Mouse (Mus musculus): ENCODE data around the gene Tmem121b. TPM values are rescaled to one million over a fixed set of nuclear protein-coding genes. Genes with fewer than 3 reads are reported as not detected.

The Tmem121b gene
- polyA plus RNA-seq, 1 experiment = 28.7 TPM

DNA sequence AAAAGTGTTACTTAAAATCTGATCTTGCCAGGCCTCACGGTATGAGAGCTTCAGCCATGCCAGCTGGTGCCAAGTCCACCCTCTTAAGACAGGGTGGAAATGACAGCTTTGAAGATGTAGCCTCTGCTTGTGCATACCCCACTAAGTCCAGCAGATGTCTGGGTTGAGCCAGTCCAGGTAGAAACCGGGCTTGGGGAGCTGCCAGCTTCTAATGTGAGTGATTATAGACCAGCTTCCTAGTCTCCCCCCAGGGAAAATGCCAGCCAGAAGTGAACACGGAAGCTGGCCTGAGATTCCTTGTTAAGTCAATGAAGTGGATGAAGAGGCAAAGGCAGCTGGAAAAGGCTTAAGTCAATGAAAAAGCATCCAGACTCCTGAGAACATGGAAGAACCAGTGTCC, 2.9 kb upstream of the Tmem121b start:
- no peak for DNase-seq (ENCODE audit: extremely low spot score in 1 of 2, low spot score in 1 of 2)

DNA sequence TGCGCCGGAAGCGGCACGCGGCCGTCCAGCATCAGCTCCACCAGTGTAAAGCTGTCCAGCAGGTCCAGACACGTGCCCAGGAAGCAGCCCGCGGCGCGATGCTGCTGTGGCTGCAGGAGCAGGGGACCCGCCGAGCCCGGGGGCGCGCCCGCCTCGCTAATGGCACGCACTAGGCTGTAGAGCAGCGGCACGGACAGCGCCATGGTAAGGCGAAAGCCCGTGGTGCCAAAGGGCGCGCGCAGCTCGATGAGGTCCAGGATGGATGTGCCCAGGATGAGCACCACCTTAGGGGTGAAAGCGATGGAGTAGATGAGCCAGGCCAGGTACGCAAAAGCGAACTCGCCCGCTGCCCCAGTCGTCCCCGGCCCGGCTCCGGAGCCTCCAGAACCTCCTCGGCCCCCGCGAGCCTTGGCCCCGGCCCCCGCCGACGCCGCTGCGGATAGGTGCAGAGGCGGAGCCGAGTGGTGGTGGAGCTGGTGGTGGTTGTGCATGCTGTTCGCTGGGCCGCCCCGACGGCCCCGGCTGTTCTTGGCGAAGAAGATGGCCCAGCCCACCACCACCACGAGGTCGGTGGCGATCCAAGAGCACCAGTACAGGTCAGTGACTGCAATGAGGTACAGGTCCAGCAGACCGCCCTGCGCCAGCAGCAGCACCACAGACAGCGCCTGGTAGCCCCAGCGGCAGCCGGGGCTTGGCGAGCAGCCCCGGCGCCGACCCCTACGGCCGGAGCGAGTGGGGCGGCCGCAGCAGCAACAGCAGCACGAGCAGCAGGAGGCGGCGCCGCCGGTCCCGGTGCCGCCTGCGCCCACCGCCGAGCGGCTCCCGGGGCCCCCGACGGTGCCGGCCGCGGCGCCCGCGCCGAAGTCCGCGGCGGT, 871 bp downstream of the Tmem121b start:
- no peak for DNase-seq (ENCODE audit: extremely low spot score in 1 of 2, low spot score in 1 of 2)

DNA sequence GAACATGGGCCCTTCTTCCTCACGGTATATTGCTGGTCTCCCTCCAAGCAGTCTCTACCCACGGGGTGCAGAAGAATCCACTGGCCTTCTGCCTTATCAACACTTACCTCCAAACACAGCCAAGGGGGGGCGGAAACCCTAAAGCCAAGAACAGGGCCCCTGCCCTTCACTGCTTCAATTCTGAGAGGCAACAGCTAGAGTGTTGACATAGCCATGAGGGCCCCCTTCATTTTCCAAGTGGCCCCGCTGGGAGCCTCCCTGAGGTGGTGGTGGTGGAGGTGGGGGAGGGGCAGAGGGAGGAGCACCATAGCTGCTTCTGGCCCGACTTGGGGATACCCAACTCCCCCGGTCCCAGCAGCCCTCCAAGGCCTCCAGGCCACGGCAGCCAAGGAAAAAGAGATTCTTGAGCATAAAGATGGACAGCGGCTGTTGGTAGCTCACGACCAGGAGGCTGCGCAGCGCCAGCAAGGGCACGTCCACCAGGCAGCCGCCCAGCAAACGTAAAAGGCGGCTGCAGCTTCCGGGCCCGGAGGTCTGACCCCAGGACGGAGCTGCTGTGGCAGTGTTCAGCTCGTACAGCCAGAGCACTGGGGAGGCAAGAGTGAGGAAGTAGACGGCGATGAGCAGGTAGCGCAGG, 1.6 kb downstream of the Tmem121b start:
- no peak for DNase-seq (ENCODE audit: extremely low spot score in 1 of 2, low spot score in 1 of 2)

DNA sequence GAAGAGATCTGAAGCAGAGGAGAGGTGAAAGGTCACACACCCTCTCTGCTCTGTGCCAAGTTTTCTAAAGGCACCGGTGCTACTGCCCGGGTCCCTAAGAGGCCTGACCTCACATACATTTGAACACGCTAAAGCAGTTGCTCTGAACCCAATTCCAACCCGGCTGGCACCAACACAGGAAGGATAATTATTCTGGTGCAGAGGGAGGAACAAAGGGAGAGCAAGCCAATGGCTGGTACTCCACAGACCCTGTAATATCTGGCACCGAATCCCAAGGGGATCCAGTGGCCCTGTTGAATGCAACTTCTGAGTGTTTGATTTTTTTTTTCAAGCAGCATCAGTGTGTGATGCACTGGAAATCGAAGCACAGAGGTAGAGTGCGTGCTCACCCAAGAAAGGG, 2.5 kb downstream of the Tmem121b start:
- DNase-seq (ENCODE audit: extremely low spot score in 1 of 2, low spot score in 1 of 2) = no peak

DNA sequence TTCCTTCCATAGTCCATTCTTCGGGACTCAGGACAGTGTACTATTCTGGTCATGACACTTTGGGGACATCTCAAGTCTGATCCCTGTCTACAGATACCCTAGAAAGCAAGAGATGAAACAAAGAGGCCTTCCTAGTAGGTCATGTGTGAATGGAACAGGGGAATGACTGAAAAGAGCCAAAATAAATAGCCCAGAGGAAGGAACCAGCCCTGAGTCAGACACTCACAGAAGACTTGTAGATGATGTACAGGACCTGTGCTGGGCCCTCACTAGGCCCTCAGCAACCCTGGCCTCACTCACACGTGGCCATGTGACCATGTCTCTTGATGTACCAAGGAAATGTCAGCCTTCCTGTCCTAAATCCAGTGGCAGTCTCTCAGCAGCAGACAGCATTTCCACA, 4.1 kb downstream of the Tmem121b start:
- DNase-seq (ENCODE audit: extremely low spot score in 1 of 2, low spot score in 1 of 2) = no peak

DNA sequence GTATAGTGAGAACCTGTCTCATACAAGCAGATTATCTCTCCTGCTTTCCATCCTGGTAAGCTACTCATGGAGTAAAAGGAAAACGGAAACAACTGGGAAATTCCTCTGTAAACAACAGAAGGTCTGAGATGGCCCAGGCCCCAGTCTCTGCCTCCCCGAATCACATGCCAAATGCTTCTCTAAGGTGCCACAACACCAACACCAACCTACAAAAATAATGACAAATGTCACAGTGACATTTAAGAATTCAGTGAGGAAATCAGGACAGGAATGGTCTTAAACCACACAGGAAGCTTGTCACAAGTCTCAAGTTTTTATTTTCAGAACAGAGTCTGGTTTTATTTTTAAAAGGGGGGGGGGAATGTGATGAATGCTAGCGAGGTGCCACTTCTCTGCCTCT, 5.0 kb downstream of the Tmem121b start:
- DNase-seq (ENCODE audit: extremely low spot score in 1 of 2, low spot score in 1 of 2) = peak in 1 of 2 experiments; percentile 54

DNA sequence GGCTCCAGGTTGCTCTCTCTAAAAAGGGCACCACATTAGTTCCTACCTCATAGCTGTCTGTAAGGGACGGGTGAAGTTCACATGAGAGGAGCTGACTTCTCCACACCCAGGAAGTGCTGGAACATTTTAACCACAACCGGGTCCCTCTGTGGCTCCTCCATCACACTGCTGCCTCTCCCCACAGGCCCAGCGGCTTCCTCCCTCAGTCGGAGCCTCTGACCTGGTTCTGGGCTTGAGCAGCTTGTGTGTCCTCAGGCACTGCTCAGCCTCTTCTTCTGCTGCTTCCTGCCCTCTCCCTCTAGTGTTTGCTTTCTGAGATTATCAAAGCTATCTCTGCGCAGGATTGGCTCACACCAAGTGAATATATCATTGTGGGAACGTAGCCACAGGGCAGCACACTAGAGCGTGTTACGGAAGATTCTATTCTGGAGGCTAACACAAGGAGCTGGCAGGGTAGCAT, 7.5 kb downstream of the Tmem121b start:
- no peak for DNase-seq (ENCODE audit: extremely low spot score in 1 of 2, low spot score in 1 of 2)

DNA sequence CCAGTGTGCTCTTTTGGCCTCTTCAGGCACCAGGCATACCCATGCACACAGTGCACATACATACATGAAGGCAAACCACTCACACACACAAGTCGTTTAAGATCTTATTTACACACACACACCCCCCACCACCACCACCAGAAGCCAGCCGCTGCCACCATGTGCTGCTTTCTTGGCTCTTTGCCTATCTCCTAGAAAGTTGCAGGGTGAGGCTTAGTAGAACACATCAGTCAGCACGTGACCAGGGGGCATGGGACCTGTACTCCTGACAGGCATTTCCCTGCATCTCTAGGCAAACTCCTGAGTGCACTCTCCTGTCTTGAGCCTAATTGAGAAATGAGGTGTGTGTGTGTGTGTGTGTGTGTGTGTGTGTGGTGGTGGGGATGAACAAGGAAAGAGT, 8.6 kb downstream of the Tmem121b start:
- DNase-seq (ENCODE audit: extremely low spot score in 1 of 2, low spot score in 1 of 2) = no peak

DNA sequence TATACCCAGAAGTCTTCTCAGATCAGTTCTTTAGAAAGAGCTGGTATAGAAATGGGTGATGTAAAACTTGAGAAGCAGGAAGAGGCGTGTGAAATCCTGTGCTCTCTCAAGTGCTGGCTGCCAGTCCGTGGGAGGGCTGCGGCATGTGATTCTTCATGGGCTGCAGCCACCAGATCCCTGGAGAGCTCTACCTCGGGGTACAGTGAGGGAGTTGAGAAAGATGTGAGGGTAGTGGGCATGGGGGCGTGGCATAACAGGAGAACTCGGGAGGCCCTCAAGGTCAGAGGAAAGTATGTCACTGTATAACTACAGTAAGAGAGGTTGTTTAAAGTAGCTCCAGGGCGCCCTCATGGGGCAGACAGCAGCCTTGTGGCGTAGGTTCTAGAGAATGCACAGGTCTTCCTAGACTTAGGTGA, 10.4 kb downstream of the Tmem121b start:
- DNase-seq (ENCODE audit: extremely low spot score in 1 of 2, low spot score in 1 of 2) = peak; percentile 86 to 87

DNA sequence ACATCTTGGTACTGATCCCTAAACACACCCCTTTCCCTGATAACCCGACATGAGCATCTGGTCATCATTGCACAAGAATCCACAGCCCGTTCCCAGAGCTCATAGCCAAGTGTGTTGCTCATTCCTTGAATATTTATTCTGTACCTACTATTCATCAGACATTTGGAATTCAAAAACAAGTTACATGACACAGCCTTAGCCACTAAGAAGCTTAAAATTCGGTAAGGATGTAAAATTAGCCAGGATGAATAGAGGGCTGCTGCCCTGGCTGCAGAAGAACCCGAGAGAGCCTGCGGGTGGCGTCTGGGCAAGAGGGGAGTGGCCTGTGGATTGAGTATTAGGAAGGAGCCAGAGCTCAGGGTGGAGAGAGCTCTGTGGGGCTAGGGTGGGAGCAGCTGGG, 10.9 kb downstream of the Tmem121b start:
- no peak for DNase-seq (ENCODE audit: extremely low spot score in 1 of 2, low spot score in 1 of 2)

DNA sequence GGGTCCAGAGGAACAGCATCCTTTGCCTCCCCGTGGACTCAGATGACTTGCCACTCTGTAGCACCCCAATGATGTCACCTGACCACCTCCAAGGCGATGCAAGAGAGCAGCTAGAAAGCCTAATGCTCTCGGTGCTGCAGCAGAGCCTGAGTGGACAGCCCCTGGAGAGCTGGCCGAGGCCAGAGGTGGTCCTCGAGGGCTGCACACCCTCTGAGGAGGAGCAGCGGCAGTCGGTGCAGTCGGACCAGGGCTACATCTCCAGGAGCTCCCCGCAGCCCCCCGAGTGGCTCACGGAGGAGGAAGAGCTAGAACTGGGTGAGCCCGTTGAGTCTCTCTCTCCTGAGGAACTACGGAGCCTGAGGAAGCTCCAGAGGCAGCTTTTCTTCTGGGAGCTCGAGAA, 11.6 kb downstream of the Tmem121b start:
- DNase-seq (ENCODE audit: extremely low spot score in 1 of 2, low spot score in 1 of 2) = no peak

DNA sequence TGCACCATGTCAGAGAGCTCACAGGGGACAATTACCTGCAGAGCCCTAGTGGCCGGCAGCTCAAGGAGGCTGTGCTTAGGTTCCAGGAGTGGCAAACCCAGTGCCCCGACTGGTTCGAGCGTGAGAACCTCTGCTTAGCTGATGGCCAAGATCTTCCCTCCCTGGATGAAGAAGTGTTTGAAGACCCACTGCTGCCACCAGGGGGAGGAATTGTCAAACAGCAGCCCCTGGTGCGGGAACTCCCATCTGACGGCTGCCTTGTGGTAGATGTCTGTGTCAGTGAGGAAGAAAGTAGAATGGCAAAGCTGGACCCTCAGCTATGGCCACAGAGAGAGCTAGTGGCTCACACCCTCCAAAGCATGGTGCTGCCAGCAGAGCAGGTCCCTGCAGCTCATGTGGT, 12.1 kb downstream of the Tmem121b start:
- DNase-seq (ENCODE audit: extremely low spot score in 1 of 2, low spot score in 1 of 2) = no peak

DNA sequence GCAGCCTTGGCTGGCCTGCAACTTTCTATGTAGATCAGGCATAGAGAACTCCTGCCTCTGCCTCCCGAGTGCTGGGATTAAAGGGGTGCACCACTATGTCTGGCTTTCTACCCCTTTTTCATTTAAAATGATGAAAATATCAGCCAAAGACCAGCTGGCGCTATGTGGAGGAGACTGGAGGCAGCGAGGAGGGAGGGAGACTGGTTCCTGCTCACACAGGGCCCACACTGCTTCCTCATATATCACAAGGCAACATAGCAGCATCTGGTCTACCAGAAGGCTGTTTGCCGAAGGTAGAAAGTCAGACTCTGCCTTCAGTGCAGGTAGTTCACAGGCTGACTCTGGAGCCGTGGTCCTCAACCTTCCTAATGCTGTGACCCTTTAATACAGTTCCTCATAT, 13.2 kb downstream of the Tmem121b start:
- DNase-seq (ENCODE audit: extremely low spot score in 1 of 2, low spot score in 1 of 2) = peak; percentile 74 to 84

DNA sequence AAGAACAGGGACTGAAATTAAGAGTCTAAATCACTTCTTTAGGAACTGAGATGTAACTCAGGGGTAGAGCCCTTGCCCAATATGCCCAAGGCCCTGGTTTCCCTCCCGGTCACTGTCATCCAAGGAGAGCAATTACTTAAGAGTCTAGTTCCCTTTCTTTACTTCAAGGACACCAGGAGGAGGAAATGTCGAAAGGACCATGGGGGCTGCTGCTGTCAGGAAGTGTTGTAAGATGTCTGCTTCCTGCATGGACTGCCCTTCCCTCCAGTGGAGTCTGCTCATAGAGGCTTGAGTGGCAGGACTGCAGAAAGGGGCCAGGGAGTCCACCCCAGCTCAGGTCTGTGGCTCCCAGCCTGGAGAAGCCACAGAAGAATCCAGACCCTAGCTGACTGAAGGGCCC, 14.3 kb downstream of the Tmem121b start:
- DNase-seq (ENCODE audit: extremely low spot score in 1 of 2, low spot score in 1 of 2) = no peak

DNA sequence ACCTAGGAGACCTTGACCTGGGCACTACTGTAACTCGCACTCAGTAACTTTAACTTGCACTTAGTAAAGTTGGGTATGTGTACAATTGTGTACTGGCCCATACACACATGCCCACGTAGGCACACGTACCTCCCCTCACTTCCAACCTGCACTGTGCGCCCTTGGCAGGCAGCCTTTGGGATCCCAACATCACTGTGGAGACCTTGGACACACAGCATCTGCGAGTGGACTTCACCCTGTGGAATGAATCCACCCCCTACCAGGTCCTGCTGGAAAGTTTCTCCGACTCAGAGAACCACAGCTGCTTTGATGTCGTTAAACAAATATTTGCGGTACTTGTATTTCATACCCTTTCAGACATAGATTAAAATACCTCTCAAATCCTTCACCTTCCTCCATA, 18.3 kb downstream of the Tmem121b start:
- DNase-seq (ENCODE audit: extremely low spot score in 1 of 2, low spot score in 1 of 2) = no peak

DNA sequence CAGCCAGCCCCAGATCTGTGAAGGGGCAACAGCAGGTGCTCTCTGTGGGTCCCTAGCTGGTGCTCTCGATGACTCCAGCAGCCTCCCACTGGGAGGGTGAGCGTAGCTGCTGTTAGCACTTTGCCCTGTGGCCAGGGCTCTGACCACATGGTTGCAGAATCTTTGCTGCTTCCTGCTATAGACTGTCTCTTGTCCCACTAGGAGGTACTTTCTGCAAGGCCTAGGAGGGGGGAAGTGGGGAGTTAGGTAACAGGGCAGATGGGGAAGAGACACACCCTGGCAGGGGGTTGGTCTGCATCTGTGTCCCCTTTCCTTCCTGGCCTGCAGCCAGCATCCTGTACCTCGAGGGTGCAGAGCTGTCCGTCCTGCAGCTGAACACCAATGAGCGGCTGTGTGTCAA, 20.2 kb downstream of the Tmem121b start:
- DNase-seq (ENCODE audit: extremely low spot score in 1 of 2, low spot score in 1 of 2) = no peak

DNA sequence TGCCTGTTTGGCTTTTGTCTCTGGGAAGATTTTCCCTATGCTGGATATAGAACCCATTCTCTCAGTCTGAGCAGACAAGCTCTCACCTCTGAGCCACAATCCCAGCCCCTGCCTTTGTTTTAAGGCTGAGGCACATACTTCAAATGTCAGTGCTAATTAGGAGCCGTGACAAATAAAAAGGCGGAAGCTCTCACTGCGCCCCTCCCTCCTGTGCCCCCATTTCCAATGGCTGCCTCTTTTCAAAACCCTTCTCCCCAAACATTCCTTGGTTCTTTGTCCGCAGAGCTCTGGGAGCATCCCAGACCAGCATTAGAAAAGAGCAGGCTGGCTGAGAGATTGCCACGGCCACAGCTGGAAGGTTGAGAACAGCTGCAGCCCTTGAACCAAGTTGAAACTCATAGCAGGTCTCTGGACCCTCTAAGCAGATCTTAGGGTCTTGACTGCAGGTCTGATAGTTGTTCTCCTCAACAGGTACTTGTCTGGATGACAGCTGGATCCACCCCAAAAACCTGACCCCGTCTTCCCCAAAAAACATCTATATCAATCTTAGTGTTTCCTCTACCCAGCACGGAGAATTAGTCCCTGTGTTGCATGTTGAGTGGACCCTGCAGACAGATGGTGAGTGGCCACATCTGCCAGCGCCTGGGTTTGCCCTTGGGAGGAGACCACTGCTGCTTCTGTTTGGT, 21.0 kb downstream of the Tmem121b start:
- DNase-seq (ENCODE audit: extremely low spot score in 1 of 2, low spot score in 1 of 2) = no peak

DNA sequence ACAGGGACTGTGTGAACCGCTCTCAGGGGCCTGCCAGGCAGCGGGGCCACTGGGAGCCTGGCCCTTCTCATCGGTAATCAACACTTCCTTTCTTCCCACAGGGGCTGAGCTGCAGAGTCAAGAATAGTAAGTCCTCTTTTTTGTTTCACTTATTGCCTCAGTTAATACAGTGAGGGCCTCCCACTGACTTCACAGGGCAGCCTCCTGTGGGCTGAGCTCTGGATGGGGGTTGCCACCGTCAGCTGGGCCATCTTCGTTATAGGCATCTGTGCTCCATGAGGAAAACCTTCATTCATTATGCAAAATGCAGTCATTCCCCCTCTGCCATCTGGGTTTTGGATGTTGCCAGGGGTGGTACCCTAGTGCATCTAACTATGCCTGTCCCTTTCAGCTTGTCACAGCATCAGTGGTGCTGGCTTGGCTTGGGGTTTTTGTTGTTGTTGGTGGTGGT, 21.6 kb downstream of the Tmem121b start:
- peak in 1 of 2 experiments; percentile 64 for DNase-seq (ENCODE audit: extremely low spot score in 1 of 2, low spot score in 1 of 2)

DNA sequence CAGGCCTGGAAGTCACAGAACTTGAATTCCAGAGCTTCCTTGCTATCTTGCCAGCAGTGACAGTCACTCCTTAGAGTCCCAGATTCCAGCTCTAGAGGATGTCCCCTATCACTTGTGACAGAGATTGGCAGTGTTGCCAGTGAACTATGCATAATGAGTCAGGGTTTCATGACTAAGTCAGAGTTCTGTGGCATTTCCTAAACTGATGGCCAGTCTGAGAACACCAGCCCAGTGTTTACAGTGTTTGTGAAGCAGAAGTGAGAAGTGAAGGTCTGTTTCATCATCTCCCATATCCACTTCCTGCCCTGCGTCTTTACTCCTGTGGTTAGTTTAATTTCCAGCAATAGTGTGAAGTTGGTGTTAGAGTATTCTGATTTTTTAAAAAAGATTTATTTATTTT, 22.9 kb downstream of the Tmem121b start:
- no peak for DNase-seq (ENCODE audit: extremely low spot score in 1 of 2, low spot score in 1 of 2)

DNA sequence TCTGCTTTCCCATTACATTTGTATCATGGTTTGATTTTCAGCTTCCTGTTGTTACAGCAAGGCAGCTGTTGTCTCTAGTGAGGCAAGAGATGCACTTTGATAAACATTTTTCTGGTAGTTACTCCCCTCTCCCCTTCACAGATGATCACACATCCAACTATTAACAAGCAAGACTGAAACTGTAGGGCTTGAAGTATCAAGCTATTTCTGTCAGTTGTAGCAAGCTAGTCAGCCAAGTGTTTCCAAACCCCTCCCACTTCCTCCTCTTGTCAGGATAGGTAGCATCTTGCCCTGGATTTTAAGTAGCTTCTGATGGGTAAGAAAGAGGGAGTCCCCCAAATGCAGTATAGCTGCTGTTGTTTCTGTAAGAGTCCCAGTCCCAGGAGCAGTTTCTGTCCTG, 23.8 kb downstream of the Tmem121b start:
- DNase-seq (ENCODE audit: extremely low spot score in 1 of 2, low spot score in 1 of 2) = no peak

DNA sequence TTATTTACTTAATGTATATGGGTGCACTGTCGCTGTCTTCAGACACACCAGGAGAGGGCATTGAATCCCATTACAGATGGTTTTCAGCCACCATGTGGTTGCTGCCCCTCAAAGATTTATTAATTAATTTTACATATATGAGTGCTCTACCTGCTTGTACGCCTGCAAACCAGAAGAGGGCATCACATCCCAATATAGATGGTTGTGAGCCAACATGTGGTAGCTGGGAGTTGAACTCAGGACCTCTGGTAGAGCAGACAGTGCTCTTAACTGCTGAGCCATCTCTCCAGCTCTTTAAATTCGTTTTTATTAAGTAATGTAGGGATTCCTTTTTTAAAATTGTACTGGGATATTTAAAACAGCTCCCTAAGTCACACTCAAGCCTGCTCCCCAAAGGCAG, 24.3 kb downstream of the Tmem121b start:
- no peak for DNase-seq (ENCODE audit: extremely low spot score in 1 of 2, low spot score in 1 of 2)

All from frontal cortex, adult 2 months (tissue).